Mouse (Mus musculus): ENCODE measurements around the gene Olfr827.

- no peak for TF ChIP-seq POLR2A (IDR thresholded peaks at IDR 0.05; ENCODE audit: low read depth, low read length)
- TF ChIP-seq CTCF (IDR thresholded peaks at IDR 0.05; ENCODE audit: borderline replicate concordance, insufficient read depth, low read length) = no peak
Observed at GRCm38 (mm10) chr10:130184086-130184485, 30.1 kb downstream of the Olfr827 start, which contains the start of gene Olfr826.
